Mouse (Mus musculus) neural tube, embryonic 13.5 days (tissue): ENCODE measurements around the gene Ncf2. TPM values are rescaled to one million over a fixed set of nuclear protein-coding genes. Genes with fewer than 3 reads are reported as not detected.
A peak's percentile ranks its signal among the peaks of the same experiment; 100 is the strongest.

ENCODE experiments used
- ATAC-seq: fragments of 200-750 bp; cut with Nextera tagmentation; 2 replicates; pipeline ENCODE4 v1.8.0; 2017; ENCODE audit warnings: low read depth, mild to moderate bottlenecking, moderate TSS enrichment, moderate library complexity
- H3K27ac ChIP-seq: fragments of 300-500 bp; sonication (generic); replicated peaks from 2 replicates; pipeline ENCODE4 v1.5.1; 2015; ENCODE audit warnings: moderate library complexity, mild to moderate bottlenecking, inconsistent platforms
- H3K27me3 ChIP-seq: fragments of 300-500 bp; sonication (generic); 2 replicates; pipeline ENCODE4 v1.6.1; 2015; ENCODE audit warnings: mild to moderate bottlenecking, inconsistent platforms
- H3K36me3 ChIP-seq: fragments of 300-500 bp; sonication (generic); 2 replicates; pipeline ENCODE4 v1.6.1; 2015; ENCODE audit warnings: mild to moderate bottlenecking, inconsistent platforms
- H3K4me1 ChIP-seq: fragments of 300-500 bp; sonication (generic); replicated peaks from 2 replicates; pipeline ENCODE4 v1.6.1; 2015; ENCODE audit warnings: inconsistent platforms
- H3K4me2 ChIP-seq: fragments of 300-500 bp; sonication (generic); 2 replicates; pipeline ENCODE4 v1.6.1; 2015; ENCODE audit warnings: inconsistent platforms, mild to moderate bottlenecking, moderate library complexity
- H3K4me3 ChIP-seq: fragments of 300-500 bp; sonication (generic); 2 replicates; pipeline ENCODE4 v1.5.1; 2015; ENCODE audit warnings: mild to moderate bottlenecking, inconsistent platforms
- H3K9ac ChIP-seq: fragments of 300-500 bp; sonication (generic); 2 replicates; pipeline ENCODE4 v1.6.1; 2015; ENCODE audit warnings: moderate library complexity, mild to moderate bottlenecking, inconsistent platforms
- H3K9me3 ChIP-seq: fragments of 300-500 bp; sonication (generic); 2 replicates; pipeline ENCODE4 v1.6.1; 2016; ENCODE audit warnings: inconsistent platforms
- WGBS: fragments of 180-500 bp; shearing (Covaris S2); methylation state at CpG from one replicate; pipeline ENCODE4 v1.1.7; 2015; 5-methylcytosine and 5-hydroxymethylcytosine counted together
- polyA plus RNA-seq: library from polyadenylated mRNA; unstranded; fragments of >200 nt; fragmentation: Nextera tagmentation; extraction: Ambion mirVana; gene quantifications from 2 replicates; pipeline ENCODE4 v1.2.1, GENCODE M21; 2015

Ncf2 gene
- polyA plus RNA-seq, 1 experiment from 2014 or later: 3.8 TPM

GRCm38 (mm10) chr1:152824206-152824605 is 24.2 kb downstream of the Ncf2 start:
- H3K27ac ChIP-seq: no peak overlapping the region
- H3K27me3 ChIP-seq: no peaks in the 10 kb centered on the region
- H3K4me1 ChIP-seq: 0 out of 2 replicates have a peak, but pooled peaks cover 5% of the 10 kb centered on the region
- ATAC-seq: no peak; the same call in 1 of the 2 replicates
- WGBS: 66% methylated on average over 9 of the region's 9 CpGs
- peaks cover 8% of the 10 kb centered on the region for H3K9me3 ChIP-seq
- no peak overlapping the region for H3K4me2 ChIP-seq
- H3K36me3 ChIP-seq: no peaks in the 10 kb centered on the region
- H3K9ac ChIP-seq: no peak overlapping the region
- no peak overlapping the region for H3K4me3 ChIP-seq

- no peak for ATAC-seq
- H3K4me2 ChIP-seq: no peak overlapping the region
- WGBS: 81% methylated on average over 5 of the region's 5 CpGs
- no peak overlapping the region for H3K4me3 ChIP-seq
- H3K36me3 ChIP-seq: no peaks in the 10 kb centered on the region
- no peaks in the 10 kb centered on the region for H3K27me3 ChIP-seq
- 0 out of 2 replicates have a peak, but pooled peaks cover 5% of the 10 kb centered on the region for H3K4me1 ChIP-seq
- no peak overlapping the region for H3K9ac ChIP-seq
- peaks cover 8% of the 10 kb centered on the region for H3K9me3 ChIP-seq
- H3K27ac ChIP-seq: no peak overlapping the region
Observed at GRCm38 (mm10) chr1:152826446-152826845, 26.5 kb downstream of the Ncf2 start.

- no peak overlapping the region for H3K4me2 ChIP-seq
- peaks cover 11% of the 10 kb centered on the region; the same call in 1 of the 2 replicates for H3K36me3 ChIP-seq
- H3K4me3 ChIP-seq: no peak overlapping the region
- no peak overlapping the region for H3K27ac ChIP-seq
- 75% methylated on average over 5 of the region's 5 CpGs for WGBS
- H3K27me3 ChIP-seq: no peaks in the 10 kb centered on the region
- H3K9me3 ChIP-seq: peaks cover 1% of the 10 kb centered on the region; the same call in 1 of the 2 replicates
- 0 out of 2 replicates have a peak, but pooled peaks cover 5% of the 10 kb centered on the region for H3K4me1 ChIP-seq
- ATAC-seq: no peak
- no peak overlapping the region for H3K9ac ChIP-seq
Observed at GRCm38 (mm10) chr1:152828168-152828567, 28.2 kb downstream of the Ncf2 start.

- peaks cover 11% of the 10 kb centered on the region; the same call in 1 of the 2 replicates for H3K36me3 ChIP-seq
- no peaks in the 10 kb centered on the region for H3K9me3 ChIP-seq
Observed at GRCm38 (mm10) chr1:152828637-152829355, 28.8 kb downstream of the Ncf2 start.

GRCm38 (mm10) chr1:152830054-152830453 is 30.1 kb downstream of the Ncf2 start:
- Histone ChIP-seq H3K36me3 (peaks cover 12% of the 10 kb centered on the region; the same call in 1 of the 2 replicates), H3K4me3 (no peak overlapping the region), H3K9me3 (no peaks in the 10 kb centered on the region), H3K27me3 (no peaks in the 10 kb centered on the region), H3K4me2 (no peak overlapping the region), H3K9ac (no peak overlapping the region), H3K4me1 (0 out of 2 replicates have a peak, but pooled peaks cover 5% of the 10 kb centered on the region), H3K27ac (no peak overlapping the region)
- no peak for ATAC-seq
- WGBS: 91% methylated on average over 9 of the region's 9 CpGs

More at GRCm38 (mm10) chr1:152828637-152829355, 28.8 kb downstream of the Ncf2 start:
- Histone ChIP-seq H3K4me2 (no peak overlapping the region), H3K27ac (no peak overlapping the region), H3K4me3 (no peak overlapping the region), H3K27me3 (no peaks in the 10 kb centered on the region), H3K4me1 (0 out of 2 replicates have a peak, but pooled peaks cover 5% of the 10 kb centered on the region), H3K9ac (no peak overlapping the region)
- 78% methylated on average over 10 of the region's 10 CpGs for WGBS
- no peak for ATAC-seq

- WGBS: 86% methylated on average over 8 of the region's 8 CpGs
- ATAC-seq: peak; percentile 15; the same call in 1 of the 2 replicates
- 0 out of 2 replicates have a peak, but pooled peaks cover 5% of the 10 kb centered on the region for H3K4me1 ChIP-seq
Observed at GRCm38 (mm10) chr1:152831003-152831402, 31.0 kb downstream of the Ncf2 start.

GRCm38 (mm10) chr1:152831619-152832018 is 31.6 kb downstream of the Ncf2 start:
- Histone ChIP-seq H3K9ac (no peak overlapping the region), H3K9me3 (no peaks in the 10 kb centered on the region), H3K4me2 (no peak overlapping the region), H3K36me3 (peaks cover 26% of the 10 kb centered on the region), H3K27ac (no peak overlapping the region), H3K4me1 (0 out of 2 replicates have a peak, but pooled peaks cover 5% of the 10 kb centered on the region), H3K4me3 (no peak overlapping the region), H3K27me3 (no peaks in the 10 kb centered on the region)
- 77% methylated on average over 5 of the region's 5 CpGs for WGBS
- ATAC-seq: no peak

More at GRCm38 (mm10) chr1:152831003-152831402, 31.0 kb downstream of the Ncf2 start:
- Histone ChIP-seq H3K36me3 (peaks cover 19% of the 10 kb centered on the region), H3K27ac (no peak overlapping the region), H3K27me3 (no peaks in the 10 kb centered on the region), H3K4me2 (no peak overlapping the region), H3K9me3 (no peaks in the 10 kb centered on the region), H3K4me3 (no peak overlapping the region), H3K9ac (no peak overlapping the region)

GRCm38 (mm10) chr1:152832316-152832715 is 32.3 kb downstream of the Ncf2 start:
- H3K9ac ChIP-seq: no peak overlapping the region
- no peak overlapping the region for H3K27ac ChIP-seq
- no peaks in the 10 kb centered on the region for H3K27me3 ChIP-seq
- ATAC-seq: no peak
- no peak overlapping the region for H3K4me2 ChIP-seq
- H3K4me3 ChIP-seq: no peak overlapping the region
- WGBS: 83% methylated on average over 6 of the region's 6 CpGs
- peaks cover 32% of the 10 kb centered on the region for H3K36me3 ChIP-seq
- H3K4me1 ChIP-seq: 0 out of 2 replicates have a peak, but pooled peaks cover 5% of the 10 kb centered on the region
- no peaks in the 10 kb centered on the region for H3K9me3 ChIP-seq

GRCm38 (mm10) chr1:152835061-152835460 is 35.1 kb downstream of the Ncf2 start:
- H3K4me3 ChIP-seq: no peak overlapping the region
- no peak overlapping the region for H3K9ac ChIP-seq
- peaks cover 56% of the 10 kb centered on the region for H3K36me3 ChIP-seq
- no peaks in the 10 kb centered on the region for H3K27me3 ChIP-seq
- no peak overlapping the region for H3K4me2 ChIP-seq
- no peak for ATAC-seq
- no peaks in the 10 kb centered on the region for H3K4me1 ChIP-seq
- WGBS: 95% methylated on average over 3 of the region's 3 CpGs
- no peaks in the 10 kb centered on the region for H3K9me3 ChIP-seq
- no peak overlapping the region for H3K27ac ChIP-seq

- Histone ChIP-seq H3K4me1 (no peaks in the 10 kb centered on the region), H3K36me3 (peaks cover 74% of the 10 kb centered on the region), H3K27ac (no peak overlapping the region), H3K9ac (no peak overlapping the region), H3K4me3 (no peak overlapping the region), H3K9me3 (no peaks in the 10 kb centered on the region), H3K4me2 (no peak overlapping the region), H3K27me3 (no peaks in the 10 kb centered on the region)
- WGBS: 79% methylated on average over 11 of the region's 11 CpGs
- no peak for ATAC-seq
Observed at GRCm38 (mm10) chr1:152838026-152838702, 38.2 kb downstream of the Ncf2 start.

- WGBS: 87% methylated on average over 12 of the region's 12 CpGs
- Histone ChIP-seq H3K9me3 (no peaks in the 10 kb centered on the region), H3K27me3 (no peaks in the 10 kb centered on the region), H3K9ac (no peak overlapping the region), H3K27ac (no peak overlapping the region), H3K36me3 (peaks cover 81% of the 10 kb centered on the region), H3K4me3 (no peak overlapping the region), H3K4me1 (no peaks in the 10 kb centered on the region), H3K4me2 (no peak overlapping the region)
- ATAC-seq: no peak
Observed at GRCm38 (mm10) chr1:152838841-152839240, 38.8 kb downstream of the Ncf2 start.

- Histone ChIP-seq H3K9ac (no peak overlapping the region), H3K4me2 (no peak overlapping the region), H3K36me3 (peaks cover 91% of the 10 kb centered on the region), H3K4me1 (no peaks in the 10 kb centered on the region), H3K9me3 (no peaks in the 10 kb centered on the region), H3K4me3 (no peak overlapping the region), H3K27me3 (no peaks in the 10 kb centered on the region), H3K27ac (no peak overlapping the region)
- ATAC-seq: no peak
- 89% methylated on average over 3 of the region's 3 CpGs for WGBS
Observed at GRCm38 (mm10) chr1:152840343-152840742, 40.3 kb downstream of the Ncf2 start.
